Mouse (Mus musculus) megakaryocyte-erythroid progenitor cell, adult 5-6 weeks (primary cell): ENCODE data around the gene Gm4969. TPM values are rescaled to one million over a fixed set of nuclear protein-coding genes. Genes with fewer than 3 reads are reported as not detected.
"Not testable (repeated sequence)": the region's sequence is repeated elsewhere in the genome, so short reads cannot be mapped to it uniquely, and the experiment has no call there.

Experiments used
- ATAC-seq: replicated peaks from 2 replicates; pipeline ENCODE4 v1.8.0; 2016; ENCODE audit warnings: mild to moderate bottlenecking, inconsistent platforms; ENCODE audit not compliant: severe bottlenecking, poor library complexity, low FRiP score, low TSS enrichment
- total RNA-seq, 2 experiments: library from RNA; stranded (forward) in 1 of 2; stranded (reverse) in 1 of 2; fragments of 200-1000, 215-1000 nt in 1 of 2; fragments of >200 nt in 1 of 2; fragmentation: Nextera tagmentation in 1 of 2; gene quantifications; 2 replicates each; pipeline ENCODE4 v1.2.3; 2014 to 2017

Gene Gm4969
- total RNA-seq, 2 experiments from 2014 or later: 0.22 TPM; not detected in 1

- no peak for ATAC-seq
These were observed 39.4 kb downstream of the Gm4969 start for GRCm38 (mm10) chr7:19078732-19079131.

DNA sequence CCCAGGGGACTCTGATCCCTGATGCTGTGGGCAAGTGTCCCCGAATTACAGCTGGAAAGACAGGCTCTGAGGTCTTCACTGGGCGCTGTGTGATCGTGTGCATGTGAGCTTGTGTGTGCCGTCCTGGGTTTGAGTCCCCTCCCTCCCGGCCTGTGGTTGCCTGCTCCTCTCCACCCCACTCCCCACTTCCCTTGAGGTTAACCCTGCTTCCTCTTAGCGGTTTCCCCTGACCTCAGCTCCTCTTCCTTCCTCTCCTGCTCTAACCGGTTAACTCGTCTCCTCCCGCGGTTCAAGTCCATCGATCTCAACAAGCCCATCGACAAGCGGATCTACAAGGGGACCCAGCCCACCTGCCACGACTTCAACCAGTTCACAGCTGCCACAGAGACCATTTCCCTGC, 40.4 kb downstream of the Gm4969 start:
- ATAC-seq: no peak

GRCm38 (mm10) chr7:19076586-19076991, 41.6 kb downstream of the Gm4969 start:
- ATAC-seq: 0 out of 2 replicates have a peak, but pooled peaks have one; percentile 32

DNA sequence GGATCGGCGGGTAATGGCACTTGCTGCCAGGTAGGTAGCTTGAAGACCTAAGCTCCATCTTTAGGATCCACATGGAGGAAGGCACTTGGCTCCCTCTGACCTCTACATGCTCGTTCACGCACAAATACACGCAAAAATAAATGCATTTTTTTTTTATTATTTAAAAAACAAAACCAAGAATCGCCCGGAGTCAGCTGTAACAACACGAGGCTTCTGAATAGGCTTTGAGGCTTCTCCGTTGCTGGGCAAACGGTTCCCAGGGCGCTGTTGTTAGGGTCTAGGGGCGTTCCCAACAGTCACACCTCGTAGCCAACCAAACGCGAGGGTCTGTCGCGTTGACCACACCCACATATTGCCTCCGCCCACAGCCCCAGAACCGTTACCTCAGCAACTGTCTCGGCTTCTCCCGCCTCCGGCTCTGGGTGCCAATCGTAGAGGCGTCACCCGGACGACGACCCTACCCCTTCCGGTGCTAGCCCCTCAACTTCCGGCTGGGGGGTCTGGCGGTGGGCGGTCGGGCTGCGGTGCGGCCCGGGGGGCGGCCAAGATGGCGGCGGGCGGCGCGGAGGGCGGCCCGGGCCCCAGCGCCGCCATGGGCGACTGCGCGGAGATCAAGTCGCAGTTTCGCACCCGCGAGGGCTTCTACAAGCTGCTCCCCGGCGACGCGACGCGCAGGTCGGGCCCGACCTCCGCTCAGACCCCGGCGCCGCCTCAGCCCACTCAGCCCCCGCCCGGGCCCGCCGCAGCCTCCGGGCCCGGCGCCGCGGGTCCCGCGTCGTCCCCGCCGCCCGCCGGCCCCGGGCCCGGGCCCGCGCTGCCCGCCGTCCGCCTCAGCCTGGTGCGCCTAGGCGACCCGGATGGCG, 42.2 kb downstream of the Gm4969 start, which contains the start of gene Dmwd:
Dmwd (plus strand) TSS at position 505 of the 863 bp plus-strand sequence.
- peak; percentile 94 for ATAC-seq

- no peak for ATAC-seq
These were observed 42.9 kb downstream of the Gm4969 start for GRCm38 (mm10) chr7:19075231-19075630.

DNA sequence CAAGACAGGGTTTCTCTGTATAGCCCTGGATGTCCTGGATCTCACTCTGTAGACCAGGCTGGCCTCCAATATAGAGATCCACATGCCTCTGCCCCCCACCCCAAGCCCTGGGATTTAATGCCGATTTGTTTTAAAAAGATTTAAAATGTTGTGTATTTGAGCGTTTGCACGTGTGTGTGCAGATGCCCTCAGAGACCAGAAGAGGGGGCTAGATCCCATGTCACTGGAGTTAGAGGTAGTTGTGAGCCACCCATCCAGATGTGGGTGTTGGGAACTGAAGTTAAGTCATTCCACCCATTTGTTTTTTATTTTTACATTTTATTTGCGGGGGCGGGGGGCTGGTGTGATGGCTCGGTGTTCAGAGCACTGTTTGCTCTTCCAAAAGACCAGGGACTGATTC, 43.7 kb downstream of the Gm4969 start:
- no peak for ATAC-seq

DNA sequence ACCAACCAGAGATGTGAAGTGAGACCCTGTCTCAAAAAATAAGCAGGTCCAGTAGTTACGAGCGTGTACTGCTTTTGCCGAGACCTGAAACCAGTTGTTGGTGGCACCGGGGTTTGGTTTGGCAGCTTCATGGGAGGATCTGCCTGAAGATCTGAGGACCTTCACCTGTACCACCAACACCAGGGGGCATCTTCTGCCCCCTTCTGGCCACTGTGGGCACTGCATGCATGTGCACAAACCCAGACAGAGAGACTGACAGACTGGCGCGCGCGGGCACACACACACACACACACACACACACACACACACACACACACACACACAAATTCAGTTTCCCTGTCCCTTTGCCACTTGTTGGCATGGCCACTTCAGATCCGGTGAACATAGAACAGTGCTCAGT, 44.7 kb downstream of the Gm4969 start:
- no peak for ATAC-seq

DNA sequence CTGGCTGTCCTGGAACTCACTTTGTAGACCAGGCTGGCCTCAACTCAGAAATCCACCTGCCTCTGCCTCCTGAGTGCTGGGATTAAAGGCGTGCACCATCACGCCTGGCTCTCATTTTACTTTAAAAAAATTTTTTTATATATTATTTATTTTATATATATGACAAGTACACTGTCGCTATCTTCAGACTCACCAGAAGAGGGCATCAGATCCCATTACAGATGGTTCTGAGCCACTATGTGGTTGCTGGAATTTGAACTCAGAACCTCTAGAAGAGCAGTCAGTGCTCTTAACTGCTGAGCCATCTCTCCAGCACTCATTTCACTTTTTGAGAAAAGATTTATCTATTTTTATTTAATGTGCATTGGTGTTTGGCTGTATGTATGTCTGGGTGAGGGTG, 47.1 kb downstream of the Gm4969 start:
- ATAC-seq: not testable (repeated sequence)

GRCm38 (mm10) chr7:19069500-19069899, 48.7 kb downstream of the Gm4969 start:
- ATAC-seq: no peak

GRCm38 (mm10) chr7:19068707-19069106, 49.5 kb downstream of the Gm4969 start:
- ATAC-seq: no peak; the same call in 1 of the 2 replicates

DNA sequence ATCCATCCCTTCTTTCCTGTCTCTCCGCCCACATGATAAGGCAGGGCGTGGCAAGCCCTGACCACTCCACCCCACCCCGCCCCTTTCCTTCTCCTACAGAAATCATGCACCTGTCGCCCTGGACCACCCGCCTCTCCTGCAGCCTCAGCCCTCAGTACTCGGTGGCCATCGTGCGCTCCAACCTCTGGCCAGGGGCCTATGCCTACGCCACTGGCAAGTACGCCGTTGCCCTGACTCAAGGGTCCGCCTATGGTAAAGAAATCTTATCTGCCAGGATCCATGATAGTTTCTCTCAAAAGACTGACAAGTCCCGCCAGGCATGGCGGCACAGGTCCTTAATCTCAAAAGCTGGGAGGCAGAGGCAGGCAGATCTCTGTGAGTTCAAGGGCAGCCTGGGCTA, 50.2 kb downstream of the Gm4969 start:
- no peak for ATAC-seq

GRCm38 (mm10) chr7:19067063-19067462, 51.1 kb downstream of the Gm4969 start:
- 0 out of 2 replicates have a peak, but pooled peaks have one; percentile 27 for ATAC-seq

DNA sequence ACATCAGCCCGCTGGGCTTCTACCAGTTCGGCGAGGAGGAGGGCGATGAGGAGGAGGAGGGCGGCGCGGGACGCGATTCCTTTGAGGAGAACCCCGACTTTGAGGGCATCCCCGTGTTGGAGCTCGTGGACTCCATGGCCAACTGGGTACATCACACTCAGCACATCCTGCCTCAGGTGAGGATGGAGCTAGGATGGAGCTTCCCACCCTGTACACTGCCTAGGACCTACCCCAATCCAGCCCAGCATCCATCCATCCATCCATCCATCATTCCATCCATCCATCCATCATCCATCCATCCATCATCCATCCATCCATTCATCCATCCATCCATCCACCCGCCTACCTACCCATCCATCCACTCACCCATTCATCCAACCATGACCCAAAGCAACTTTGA, 52.3 kb downstream of the Gm4969 start:
- ATAC-seq: no peak

- no peak for ATAC-seq
These were observed 60.8 kb downstream of the Gm4969 start for GRCm38 (mm10) chr7:19057405-19057804.

DNA sequence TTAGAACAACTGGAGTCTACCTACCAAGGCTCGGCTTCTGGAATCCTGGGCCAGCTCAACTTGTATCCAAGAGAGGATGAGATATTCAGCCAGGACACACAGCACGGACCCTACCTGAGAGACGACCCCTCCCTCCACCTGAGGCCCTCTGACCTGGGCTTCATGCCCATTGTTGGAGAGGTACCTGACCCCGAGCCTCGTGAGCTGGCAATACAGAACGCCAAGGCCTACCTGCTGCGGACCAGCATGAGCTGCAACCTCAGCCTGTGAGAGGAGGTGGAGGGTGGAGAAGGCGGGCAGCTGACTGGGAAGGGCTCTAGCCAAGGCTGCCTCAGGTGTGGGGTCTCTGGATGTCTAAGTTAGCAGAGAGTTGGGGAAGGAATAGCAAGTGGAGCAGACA, 63.1 kb downstream of the Gm4969 start:
- no peak for ATAC-seq

DNA sequence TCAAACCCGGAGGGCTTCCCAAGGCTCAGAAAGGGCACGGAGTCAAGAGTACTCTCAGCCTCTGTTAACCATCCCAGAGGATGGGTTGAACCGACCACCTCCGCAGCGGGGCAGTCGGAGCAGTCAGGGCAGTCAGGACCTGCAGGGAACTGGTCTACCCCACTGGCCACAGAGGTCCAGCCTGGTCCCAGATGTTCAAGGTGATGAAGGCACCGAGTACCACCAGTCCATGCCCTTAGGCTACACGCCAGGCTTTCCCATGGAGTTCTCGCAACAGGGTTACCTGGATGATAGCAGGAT, 63.4 kb downstream of the Gm4969 start:
- ATAC-seq: no peak

- ATAC-seq: no peak
These were observed 64.0 kb downstream of the Gm4969 start, which contains the start of gene Rsph6a for GRCm38 (mm10) chr7:19054047-19054776. Rsph6a (plus strand) TSS chr7:19054690.

GRCm38 (mm10) chr7:19053136-19053532, 65.0 kb downstream of the Gm4969 start:
- ATAC-seq: no peak

DNA sequence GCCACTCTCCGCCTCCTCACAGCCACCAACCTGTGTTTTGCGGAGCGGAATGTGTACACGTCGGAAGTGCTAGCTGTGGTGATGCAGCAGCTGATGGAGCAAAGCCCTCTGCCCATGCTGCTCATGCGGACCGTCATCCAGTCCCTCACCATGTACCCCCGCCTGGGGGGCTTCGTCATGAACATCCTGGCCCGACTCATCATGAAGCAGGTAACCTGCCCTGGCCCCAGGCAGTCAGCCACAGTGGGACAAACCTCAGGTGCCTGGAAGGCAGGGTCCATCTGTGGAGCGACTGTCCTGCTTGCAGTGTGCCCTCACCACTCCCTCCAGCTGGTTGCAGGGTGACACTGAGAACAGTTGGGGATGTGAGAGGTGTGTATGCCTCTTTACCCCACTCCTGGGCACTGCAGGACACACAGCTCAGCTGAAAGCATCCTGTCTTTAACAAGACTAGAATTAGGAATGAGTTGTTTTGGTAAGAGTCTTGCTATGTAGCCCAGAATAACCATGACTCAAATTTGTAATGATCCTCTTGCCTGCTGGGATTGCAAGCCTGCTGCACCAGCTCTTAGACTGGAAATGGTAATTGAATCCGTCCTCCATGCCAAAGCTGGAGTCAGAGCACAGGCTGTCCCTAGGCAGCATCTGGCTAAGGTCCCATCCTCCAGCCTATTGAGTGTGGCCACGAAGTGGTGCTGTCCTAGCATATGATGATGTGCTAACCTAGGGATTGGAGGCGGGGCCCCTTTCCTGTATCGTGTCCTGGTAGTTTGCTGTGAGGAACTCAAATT, 65.6 kb downstream of the Gm4969 start:
- ATAC-seq: no peak

GRCm38 (mm10) chr7:19051161-19051560, 67.0 kb downstream of the Gm4969 start:
- ATAC-seq: no peak
